Comparison of ENCODE assay signal across 29 mouse cellular contexts in the genomic region with DNA sequence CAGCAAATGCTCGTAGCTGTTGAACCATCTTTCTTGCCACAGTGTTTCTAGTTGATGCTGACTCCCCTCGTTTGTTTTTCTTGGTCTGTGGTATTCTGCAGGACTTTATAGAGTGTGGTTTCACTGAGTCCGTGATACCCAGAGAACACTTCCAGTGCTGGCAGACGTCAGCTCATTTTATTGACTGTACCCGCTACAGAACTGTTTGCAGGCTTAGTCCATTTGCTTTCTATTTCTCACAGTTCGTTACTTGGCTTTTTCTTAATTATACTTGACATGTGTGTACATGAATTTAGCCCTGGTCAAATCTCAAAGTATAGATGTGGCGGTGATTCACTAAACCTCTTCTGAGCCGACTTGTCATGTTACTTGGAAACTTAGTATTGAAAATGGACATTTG.
DNase-seq lines count a peak whose midpoint lies in the region; ATAC-seq and TF ChIP-seq lines count a peak whose summit lies in the region.
"Had no signal": no experiment of that assay in that cellular context is flagged by ENCODE, and none has a peak within 500 bp of the region (broad histone marks: within the 10 kb centered on the region; RNA-seq: fewer than 3 reads in every experiment).

No protein-coding gene starts in this region.

- H3K4me2 ChIP-seq in liver, embryonic 11.5 days = no peak overlapping the region
- H3K4me2 ChIP-seq in lung, embryonic 16.5 days (ENCODE audit: low read depth, low read length) = no peak overlapping the region
- no peak overlapping the region for H3K4me2 ChIP-seq in limb, embryonic 13.5 days (replicated peaks)
- H3K4me2 ChIP-seq: embryonic facial prominence, embryonic 13.5 days; forebrain, embryonic 12.5 days; forebrain, embryonic 15.5 days; heart, embryonic 13.5 days; hindbrain, embryonic 12.5 days; hindbrain, embryonic 15.5 days had no signal

- no peaks in the 10 kb centered on the region for H3K27me3 ChIP-seq in liver, adult 2 months (ENCODE audit: control insufficient read depth, insufficient read depth, low read length)
- no peaks in the 10 kb centered on the region for H3K27me3 ChIP-seq in liver, embryonic 11.5 days (replicated peaks; ENCODE audit: control insufficient read depth, insufficient read depth, low read length)
- no peaks in the 10 kb centered on the region for H3K27me3 ChIP-seq in lung, embryonic 16.5 days (ENCODE audit: control insufficient read depth, insufficient read depth, low read depth, low read length)
- H3K27me3 ChIP-seq in limb, embryonic 13.5 days = no peaks in the 10 kb centered on the region
- H3K27me3 ChIP-seq: CH12.LX; embryonic facial prominence, embryonic 13.5 days; forebrain, embryonic 12.5 days; forebrain, embryonic 15.5 days; heart, embryonic 13.5 days; hindbrain, embryonic 12.5 days; hindbrain, embryonic 15.5 days had no signal

- peaks cover 12% of the 10 kb centered on the region; the same call in 1 of the 2 replicates for H3K4me1 ChIP-seq in liver, adult 2 months (ENCODE audit: control insufficient read depth, insufficient read depth, low read length)
- peaks cover 7% of the 10 kb centered on the region for H3K4me1 ChIP-seq in liver, embryonic 11.5 days (replicated peaks; ENCODE audit: control insufficient read depth, insufficient read depth, low read length)
- peaks cover 17% of the 10 kb centered on the region; the same call in 1 of the 2 replicates for H3K4me1 ChIP-seq in lung, embryonic 16.5 days (replicated peaks; ENCODE audit: control insufficient read depth, insufficient read depth, low read length)
- H3K4me1 ChIP-seq in limb, embryonic 13.5 days = peaks cover 35% of the 10 kb centered on the region

- intact Hi-C loops in heart, postnatal 10 days (cut with DNase I) = no loop called here

- peak; percentile 53 for DNase-seq in liver, adult 2 months (ENCODE audit: extremely low read depth, low read depth, low spot score)
- DNase-seq in liver, embryonic 11.5 days (ENCODE audit: low spot score) = no peak
- no peak for DNase-seq in lung, adult 18-20 months
- no peak for DNase-seq in heart, postnatal 10 days
- DNase-seq: adrenal gland, adult 2 months; adrenal gland, postnatal 14 days; B cell, adult 2 months; cerebellum, adult 11-12 months; cerebellum, adult 8-10 months; cerebellum, postnatal 10 days; cerebellum, postnatal 36 days; embryo, embryonic 11 days; gastrocnemius, postnatal 10 days; gastrocnemius, postnatal 36 days; heart, adult 2 months had no signal

- no peak for TF ChIP-seq CTCF in liver, adult 2 months (IDR thresholded peaks at IDR 0.05; ENCODE audit: low read depth, low read length)

- peaks cover 33% of the 10 kb centered on the region; the same call in 1 of the 2 replicates for H3K79me2 ChIP-seq in liver, adult 2 months (ENCODE audit: control insufficient read depth, insufficient read depth, low read length)

- no peak for ATAC-seq in liver, embryonic 11.5 days (replicated peaks; ENCODE audit: low FRiP score)
- ATAC-seq in lung, embryonic 16.5 days (ENCODE audit: low read depth) = peak; percentile 65
- ATAC-seq in limb, embryonic 13.5 days (ENCODE audit: low FRiP score, low read depth) = no peak
- no peak for ATAC-seq in cerebellum, adult (ENCODE audit: insufficient number of reproducible peaks, low FRiP score, low TSS enrichment)
- ATAC-seq: forebrain, embryonic 15.5 days had no signal

- H3K9ac ChIP-seq in liver, adult 2 months (ENCODE audit: low read depth, low read length) = 0 out of 2 replicates have a peak overlapping the region, but pooled peaks have one; percentile 8
- H3K9ac ChIP-seq in liver, embryonic 11.5 days (ENCODE audit: low read depth, low read length) = no peak overlapping the region
- H3K9ac ChIP-seq in lung, embryonic 16.5 days (ENCODE audit: low read length) = no peak overlapping the region
- peak overlapping the region; percentile 20 for H3K9ac ChIP-seq in limb, embryonic 13.5 days
- H3K9ac ChIP-seq: embryonic facial prominence, embryonic 13.5 days; forebrain, embryonic 12.5 days; forebrain, embryonic 15.5 days; heart, embryonic 13.5 days; hindbrain, embryonic 12.5 days; hindbrain, embryonic 15.5 days had no signal

- WGBS in liver, adult 2 months = 55% methylated on average over 8 of the region's 8 CpGs
- WGBS in liver, embryonic 11.5 days = 79% methylated on average over 8 of the region's 8 CpGs
- 53% methylated on average over 8 of the region's 8 CpGs for WGBS in lung, embryonic 16.5 days
- 44% methylated on average over 8 of the region's 8 CpGs for WGBS in limb, embryonic 13.5 days

- TF ChIP-seq POLR2A in liver, adult 2 months (IDR thresholded peaks at IDR 0.05; ENCODE audit: extremely low read depth, insufficient read depth, low read length) = no peak

- H3K36me3 ChIP-seq in liver, adult 2 months (ENCODE audit: control insufficient read depth, insufficient read depth, low read length) = no peaks in the 10 kb centered on the region
- no peaks in the 10 kb centered on the region for H3K36me3 ChIP-seq in liver, embryonic 11.5 days (ENCODE audit: control insufficient read depth, insufficient read depth, low read length)
- H3K36me3 ChIP-seq in lung, embryonic 16.5 days (ENCODE audit: control insufficient read depth, insufficient read depth, low read length) = no peaks in the 10 kb centered on the region
- H3K36me3 ChIP-seq in limb, embryonic 13.5 days = no peaks in the 10 kb centered on the region
- H3K36me3 ChIP-seq: embryonic facial prominence, embryonic 10.5 days; embryonic facial prominence, embryonic 13.5 days; forebrain, embryonic 12.5 days; forebrain, embryonic 15.5 days; heart, embryonic 10.5 days; hindbrain, embryonic 12.5 days; hindbrain, embryonic 15.5 days had no signal

- no peak overlapping the region for H3K4me3 ChIP-seq in liver, adult 2 months (ENCODE audit: insufficient read depth, low read depth, low read length)
- H3K4me3 ChIP-seq in liver, embryonic 11.5 days (ENCODE audit: low read depth, low read length) = no peak overlapping the region
- H3K4me3 ChIP-seq in lung, embryonic 16.5 days (ENCODE audit: low read length) = no peak overlapping the region
- H3K4me3 ChIP-seq in limb, embryonic 13.5 days = no peak overlapping the region
- H3K4me3 ChIP-seq: embryonic facial prominence, embryonic 10.5 days; embryonic facial prominence, embryonic 13.5 days; erythroblast, embryonic 14.5 days; forebrain, embryonic 12.5 days; forebrain, embryonic 15.5 days; heart, adult 2 months; heart, embryonic 10.5 days; heart, embryonic 13.5 days; hindbrain, embryonic 12.5 days; hindbrain, embryonic 15.5 days had no signal

- no peak overlapping the region for H3K27ac ChIP-seq in liver, adult 2 months (replicated peaks; ENCODE audit: insufficient read depth, low read depth, low read length)
- no peak overlapping the region for H3K27ac ChIP-seq in liver, embryonic 11.5 days (ENCODE audit: low read depth, low read length)
- H3K27ac ChIP-seq in lung, embryonic 16.5 days (ENCODE audit: low read length) = no peak overlapping the region
- no peak overlapping the region for H3K27ac ChIP-seq in limb, embryonic 13.5 days
- H3K27ac ChIP-seq: embryonic facial prominence, embryonic 10.5 days; embryonic facial prominence, embryonic 13.5 days; forebrain, embryonic 12.5 days; forebrain, embryonic 15.5 days; heart, adult 2 months; heart, embryonic 10.5 days; heart, embryonic 13.5 days; hindbrain, embryonic 12.5 days; hindbrain, embryonic 15.5 days had no signal

- no peaks in the 10 kb centered on the region for H3K9me3 ChIP-seq in liver, embryonic 11.5 days (ENCODE audit: control insufficient read depth, low read length)
- no peaks in the 10 kb centered on the region for H3K9me3 ChIP-seq in lung, embryonic 16.5 days (ENCODE audit: control insufficient read depth, low read length)
- no peaks in the 10 kb centered on the region for H3K9me3 ChIP-seq in limb, embryonic 13.5 days
- H3K9me3 ChIP-seq: embryonic facial prominence, embryonic 10.5 days; embryonic facial prominence, embryonic 13.5 days; forebrain, embryonic 12.5 days; forebrain, embryonic 15.5 days; G1E; heart, embryonic 10.5 days; heart, embryonic 13.5 days; hindbrain, embryonic 12.5 days; hindbrain, embryonic 15.5 days had no signal

Comparison
In these comparisons a context has a peak if more than half of its experiments do, and no peak if none do; other contexts are left out.
1. H3K9ac ChIP-seq: peak in liver, adult 2 months (single experiment) and limb, embryonic 13.5 days (single experiment); none in liver, embryonic 11.5 days (single experiment) and lung, embryonic 16.5 days (single experiment).